In the genomic region with DNA sequence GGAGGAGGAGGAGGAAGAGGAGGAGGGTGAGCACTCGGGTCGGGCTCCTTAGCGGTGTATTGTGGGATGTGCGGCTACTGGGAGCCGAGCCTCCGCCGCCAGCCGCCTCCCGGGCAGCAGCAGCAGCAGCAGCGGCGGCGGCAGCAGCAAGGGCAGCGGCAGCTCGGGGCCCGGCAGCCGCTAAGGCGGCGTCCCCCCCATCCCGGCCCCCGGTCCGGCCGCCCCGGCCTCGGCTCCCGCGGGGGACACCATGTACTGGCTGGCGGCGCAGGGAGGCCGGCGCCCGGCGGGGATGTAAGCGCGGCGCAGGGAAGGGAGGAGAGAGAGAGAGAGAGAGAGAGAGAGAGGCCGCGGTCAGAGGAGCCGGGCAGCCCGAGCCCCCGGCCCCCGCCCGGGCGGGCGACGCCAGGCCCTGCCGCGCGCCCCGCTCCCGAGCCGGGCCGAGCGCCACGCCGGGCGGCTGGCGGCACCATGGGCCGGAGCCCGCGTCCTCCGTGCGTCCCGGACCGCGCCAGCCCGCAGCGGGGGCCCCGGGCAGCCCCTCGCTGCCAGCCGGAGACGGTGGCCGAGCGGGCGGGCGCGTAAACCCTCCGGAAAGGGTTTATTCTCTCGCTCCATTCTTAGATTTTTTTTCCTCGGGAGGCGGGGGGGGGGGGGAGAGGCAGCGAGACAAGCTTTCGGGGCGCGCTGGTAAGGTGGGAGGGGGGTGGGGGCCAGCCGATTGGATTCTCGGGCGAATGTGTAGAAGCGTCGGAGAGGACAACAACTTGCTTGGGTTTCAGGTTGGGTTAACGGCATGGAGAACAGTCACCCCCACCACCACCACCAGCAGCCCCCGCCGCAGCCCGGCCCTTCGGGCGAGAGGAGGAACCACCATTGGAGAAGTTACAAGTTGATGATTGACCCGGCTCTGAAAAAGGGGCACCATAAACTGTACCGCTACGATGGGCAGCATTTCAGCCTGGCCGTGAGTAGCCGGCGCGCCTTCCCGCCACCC, we compare ENCODE assay signal across 8 mouse cellular contexts. TPM values are rescaled to one million over a fixed set of nuclear protein-coding genes. Genes with fewer than 3 reads are reported as not detected.
DNase-seq lines count a peak whose midpoint lies in the region; ATAC-seq and TF ChIP-seq lines count a peak whose summit lies in the region.

A gene (plus strand): TSS at position 33 of the 997 bp plus-strand sequence.

- ATAC-seq in intestine, postnatal 0 days = 0 out of 2 replicates have a peak, but pooled peaks have one; percentile 14
- ATAC-seq in liver, embryonic 11.5 days (replicated peaks; ENCODE audit: low FRiP score) = peak; percentile 30; the same call in 1 of the 2 replicates
- ATAC-seq in neural tube, embryonic 13.5 days (ENCODE audit: low read depth) = peak; percentile 34; the same call in 1 of the 2 replicates
- no peak for ATAC-seq in megakaryocyte-erythroid progenitor cell, adult 5-6 weeks (replicated peaks; ENCODE audit: low FRiP score, low TSS enrichment, poor library complexity, severe bottlenecking)

- peaks cover 12% of the 10 kb centered on the region for H3K36me3 ChIP-seq in intestine, postnatal 0 days (ENCODE audit: control insufficient read depth, insufficient read depth)
- peaks cover 6% of the 10 kb centered on the region for H3K36me3 ChIP-seq in liver, embryonic 11.5 days (ENCODE audit: control insufficient read depth, insufficient read depth, low read length)
- peaks cover 21% of the 10 kb centered on the region for H3K36me3 ChIP-seq in neural tube, embryonic 13.5 days

- peak within 1 kb of the TSS; percentile 99 for H3K9ac ChIP-seq in intestine, postnatal 0 days (ENCODE audit: low read depth, low read length)
- H3K9ac ChIP-seq in liver, embryonic 11.5 days (ENCODE audit: low read depth, low read length) = peak within 1 kb of the TSS; percentile 98
- H3K9ac ChIP-seq in neural tube, embryonic 13.5 days = peak within 1 kb of the TSS; percentile 100

- H3K4me2 ChIP-seq in intestine, postnatal 0 days (replicated peaks; ENCODE audit: low read depth) = peak within 1 kb of the TSS; percentile 98
- peak within 1 kb of the TSS; percentile 100 for H3K4me2 ChIP-seq in liver, embryonic 11.5 days
- peak within 1 kb of the TSS; percentile 100 for H3K4me2 ChIP-seq in neural tube, embryonic 13.5 days

- no peaks in the 10 kb centered on the region for H3K27me3 ChIP-seq in intestine, postnatal 0 days (replicated peaks; ENCODE audit: control insufficient read depth, insufficient read depth, low read length)
- H3K27me3 ChIP-seq in liver, embryonic 11.5 days (replicated peaks; ENCODE audit: control insufficient read depth, insufficient read depth, low read length) = no peaks in the 10 kb centered on the region
- no peaks in the 10 kb centered on the region for H3K27me3 ChIP-seq in neural tube, embryonic 13.5 days

- peak within 1 kb of the TSS; percentile 96 for H3K27ac ChIP-seq in intestine, postnatal 0 days (ENCODE audit: low read depth, low read length)
- peak within 1 kb of the TSS; percentile 100 for H3K27ac ChIP-seq in liver, embryonic 11.5 days (ENCODE audit: low read depth, low read length)
- H3K27ac ChIP-seq in neural tube, embryonic 13.5 days (replicated peaks) = peak within 1 kb of the TSS; percentile 100

- H3K9me3 ChIP-seq in intestine, postnatal 0 days (ENCODE audit: control insufficient read depth) = no peaks in the 10 kb centered on the region
- H3K9me3 ChIP-seq in liver, embryonic 11.5 days (ENCODE audit: control insufficient read depth, low read length) = no peaks in the 10 kb centered on the region
- no peaks in the 10 kb centered on the region for H3K9me3 ChIP-seq in neural tube, embryonic 13.5 days

- peak; percentile 47 for DNase-seq in urinary bladder, postnatal 25 days (ENCODE audit: low spot score)
- no peak for DNase-seq in urinary bladder, adult 2 months (ENCODE audit: low spot score)
- peak; percentile 63 to 69 for DNase-seq in cerebellum, postnatal 14 days
- DNase-seq in gastrocnemius, postnatal 4 days (ENCODE audit: low spot score in 2 of 2) = peak in 1 of 2 experiments; percentile 58
- peak; percentile 73 for DNase-seq in liver, embryonic 11.5 days (ENCODE audit: low spot score)

- 0 out of 2 replicates have a peak, but pooled peaks cover 3% of the 10 kb centered on the region for H3K4me1 ChIP-seq in intestine, postnatal 0 days (replicated peaks; ENCODE audit: control insufficient read depth, insufficient read depth, low read length)
- H3K4me1 ChIP-seq in liver, embryonic 11.5 days (replicated peaks; ENCODE audit: control insufficient read depth, insufficient read depth, low read length) = peaks cover 41% of the 10 kb centered on the region
- peaks cover 53% of the 10 kb centered on the region for H3K4me1 ChIP-seq in neural tube, embryonic 13.5 days (replicated peaks)

- TF ChIP-seq CTCF in intestine, postnatal 0 days (IDR thresholded peaks at IDR 0.05; ENCODE audit: low read depth) = no peak

- peak within 1 kb of the TSS; percentile 86 for H3K4me3 ChIP-seq in intestine, postnatal 0 days (ENCODE audit: low read depth, low read length)
- H3K4me3 ChIP-seq in liver, embryonic 11.5 days (ENCODE audit: low read depth, low read length) = peak within 1 kb of the TSS; percentile 97
- peak within 1 kb of the TSS; percentile 95 for H3K4me3 ChIP-seq in neural tube, embryonic 13.5 days

- WGBS in intestine, postnatal 0 days = under 1% methylated on average over 63 of the region's 103 CpGs
- WGBS in liver, embryonic 11.5 days = under 1% methylated on average over 80 of the region's 103 CpGs
- under 1% methylated on average over 48 of the region's 103 CpGs for WGBS in neural tube, embryonic 13.5 days

RNA-seq across cellular contexts. Expression of the gene that starts here (rescaled TPM):
- 3.1 and 10.4 TPM in 2 replicates for polyA plus RNA-seq in urinary bladder, adult 2 months (2012; rRNA removed)
- 10 to 100 TPM; 21.0 to 21.4 TPM for total RNA-seq in gastrocnemius, postnatal 4 days (2021)
- 5.4 and 6.7 TPM in 2 replicates for polyA plus RNA-seq in intestine, postnatal 0 days (2015; fragmentation: Nextera tagmentation; extraction: Ambion mirVana)
- 7.9 and 9.6 TPM in 2 replicates for polyA plus RNA-seq in liver, embryonic 11.5 days (2014; fragmentation: Nextera tagmentation; extraction: Ambion mirVana)
- polyA plus RNA-seq in neural tube, embryonic 13.5 days (2015; fragmentation: Nextera tagmentation; extraction: Ambion mirVana) = 11.5 and 13.1 TPM in 2 replicates
- 37.1 and 43.9 TPM in 2 replicates for total RNA-seq in megakaryocyte-erythroid progenitor cell, adult 5-6 weeks (2014; fragmentation: Nextera tagmentation)
- total RNA-seq in megakaryocyte-erythroid progenitor cell, adult 5-6 weeks (2017) = 2.1 and 3.9 TPM in 2 replicates
